In the genomic region with DNA sequence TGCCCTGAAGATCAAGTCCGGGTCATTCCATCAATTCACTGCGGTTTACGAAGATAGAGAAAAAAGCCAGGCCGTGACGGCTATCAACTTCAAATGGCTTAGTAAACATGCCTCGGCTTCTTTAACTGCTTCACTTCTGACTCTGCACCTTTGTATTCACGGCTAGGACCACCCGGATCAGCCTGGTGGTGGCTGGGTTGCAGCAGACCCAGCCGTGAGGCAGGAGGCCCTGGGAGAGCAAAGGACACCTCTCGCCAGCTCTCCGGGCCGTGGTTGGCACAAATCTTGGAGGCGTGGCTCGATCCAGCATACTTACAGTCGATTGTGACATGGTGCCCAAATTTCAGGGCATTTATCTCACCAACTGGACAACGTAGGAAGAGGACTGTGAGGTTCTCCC, we compare ENCODE assay signal across 14 mouse cellular contexts.
"Had no signal": no experiment of that assay in that cellular context is flagged by ENCODE, and none has a peak within 500 bp of the region (broad histone marks: within the 10 kb centered on the region; RNA-seq: fewer than 3 reads in every experiment).

No protein-coding gene starts in this region.

- H3K4me2 ChIP-seq: kidney, embryonic 15.5 days; liver, embryonic 11.5 days; liver, embryonic 15.5 days; stomach, embryonic 15.5 days had no signal

- H3K4me1 ChIP-seq: kidney, embryonic 15.5 days; limb, embryonic 10.5 days; liver, embryonic 15.5 days; stomach, embryonic 15.5 days had no signal

- H3K36me3 ChIP-seq: kidney, embryonic 15.5 days; limb, embryonic 10.5 days; liver, embryonic 15.5 days; stomach, embryonic 15.5 days had no signal

- H3K27ac ChIP-seq: kidney, embryonic 15.5 days; limb, embryonic 10.5 days; liver, embryonic 15.5 days; stomach, embryonic 15.5 days had no signal

- H3K27me3 ChIP-seq: kidney, embryonic 15.5 days; liver, embryonic 15.5 days; stomach, embryonic 15.5 days had no signal

- ATAC-seq: lung, postnatal 0 days had no signal

- H3K9ac ChIP-seq: kidney, embryonic 15.5 days; liver, embryonic 15.5 days; stomach, embryonic 15.5 days had no signal

- H3K9me3 ChIP-seq: kidney, embryonic 15.5 days; limb, embryonic 10.5 days; liver, embryonic 15.5 days; stomach, embryonic 15.5 days had no signal

- DNase-seq: kidney, adult 18-20 months; kidney, postnatal 14 days; lung, adult 2 months; lung, postnatal 36 days; retina, postnatal 1 day; right cerebral cortex, postnatal 14 days; thymus, adult 2 months; thymus, postnatal 25 days had no signal

- H3K4me3 ChIP-seq: kidney, embryonic 15.5 days; limb, embryonic 10.5 days; liver, embryonic 15.5 days; stomach, embryonic 15.5 days had no signal
